Mouse (Mus musculus) midbrain, embryonic 10.5 days (tissue): Measurements from ENCODE around the gene Dennd5b. TPM values are rescaled to one million over a fixed set of nuclear protein-coding genes. Genes with fewer than 3 reads are reported as not detected.
A peak's percentile ranks its signal among the peaks of the same experiment; 100 is the strongest.

ENCODE experiments used
- DNase-seq: peaks from one replicate; pipeline ENCODE4 v3.0.0-alpha.2; 2017; ENCODE audit warnings: low spot score
- H3K27ac ChIP-seq: fragments of 300-500 bp; sonication (generic); replicated peaks from 2 replicates; pipeline ENCODE4 v1.5.1; 2016; ENCODE audit warnings: mild to moderate bottlenecking
- H3K27me3 ChIP-seq: fragments of 300-500 bp; sonication (generic); 2 replicates; pipeline ENCODE4 v1.6.1; 2016; ENCODE audit warnings: low read depth, mild to moderate bottlenecking; ENCODE audit not compliant: poor library complexity, severe bottlenecking
- H3K36me3 ChIP-seq: fragments of 300-500 bp; sonication (generic); 2 replicates; pipeline ENCODE4 v1.6.1; 2016; ENCODE audit warnings: mild to moderate bottlenecking, moderate library complexity
- H3K4me1 ChIP-seq: fragments of 300-500 bp; sonication (generic); 2 replicates; pipeline ENCODE4 v1.6.1; 2016
- H3K4me3 ChIP-seq: fragments of 300-500 bp; sonication (generic); 2 replicates; pipeline ENCODE4 v1.5.1; 2016; ENCODE audit warnings: mild to moderate bottlenecking, moderate library complexity
- H3K9me3 ChIP-seq: fragments of 300-500 bp; sonication (generic); replicated peaks from 2 replicates; pipeline ENCODE4 v1.6.1; 2016; ENCODE audit warnings: mild to moderate bottlenecking
- WGBS: fragments of 180-500 bp; shearing (Covaris S2); methylation state at CpG from one replicate; pipeline ENCODE4 v1.1.7; 2016; 5-methylcytosine and 5-hydroxymethylcytosine counted together
- polyA plus RNA-seq: library from polyadenylated mRNA; unstranded; fragments of >200 nt; fragmentation: Nextera tagmentation; extraction: Ambion mirVana; gene quantifications from 2 replicates; pipeline ENCODE4 v1.2.1, GENCODE M21; 2016

Dennd5b gene
- 11.9 and 14.3 TPM in 2 replicates for polyA plus RNA-seq

- peak within 1 kb of the TSS; percentile 91 for H3K4me3 ChIP-seq
- H3K27ac ChIP-seq, result peak within 1 kb of the TSS; percentile 97
- H3K9me3 ChIP-seq, result no peaks in the 10 kb centered on the region
- peak; percentile 83 for DNase-seq
- 0 out of 2 replicates have a peak, but pooled peaks cover 4% of the 10 kb centered on the region for H3K36me3 ChIP-seq
- peaks cover 18% of the 10 kb centered on the region for H3K4me1 ChIP-seq
- under 1% methylated on average over 124 of the region's 124 CpGs for WGBS
- 0 out of 2 replicates have a peak, but pooled peaks cover 4% of the 10 kb centered on the region for H3K27me3 ChIP-seq
Measured at GRCm38 (mm10) chr6:149101076-149101942, at the start of gene Dennd5b. Dennd5b (minus strand) TSS chr6:149101680.

- 95% methylated on average over 7 of the region's 7 CpGs for WGBS
- Histone ChIP-seq H3K27ac (no peak overlapping the region), H3K27me3 (no peaks in the 10 kb centered on the region), H3K4me1 (peaks cover 3% of the 10 kb centered on the region), H3K4me3 (no peak overlapping the region), H3K9me3 (no peaks in the 10 kb centered on the region), H3K36me3 (peaks cover 36% of the 10 kb centered on the region)
- DNase-seq, result no peak
Measured at GRCm38 (mm10) chr6:149148436-149149229, 47.2 kb upstream of the Dennd5b start.

GRCm38 (mm10) chr6:149145143-149145542 lies 43.7 kb upstream of the Dennd5b start:
- no peak for DNase-seq
- 96% methylated on average over 1 of the region's 1 CpGs for WGBS
- H3K4me3 ChIP-seq, result no peak overlapping the region
- peaks cover 23% of the 10 kb centered on the region for H3K36me3 ChIP-seq
- no peak overlapping the region for H3K27ac ChIP-seq
- no peaks in the 10 kb centered on the region for H3K9me3 ChIP-seq
- no peaks in the 10 kb centered on the region for H3K27me3 ChIP-seq
- peaks cover 14% of the 10 kb centered on the region for H3K4me1 ChIP-seq

GRCm38 (mm10) chr6:149141393-149142173 lies 40.1 kb upstream of the Dennd5b start:
- peaks cover 14% of the 10 kb centered on the region for H3K4me1 ChIP-seq
- 8% methylated on average over 36 of the region's 36 CpGs for WGBS
- H3K27ac ChIP-seq, result peak overlapping the region; percentile 85

GRCm38 (mm10) chr6:149139471-149139870 lies 38.0 kb upstream of the Dennd5b start, which contains the start of gene Etfbkmt:
Etfbkmt (plus strand) TSS chr6:149139849.
- no peak for DNase-seq
- Histone ChIP-seq H3K27ac (no peak within 1 kb of the TSS), H3K36me3 (peaks cover 9% of the 10 kb centered on the region), H3K4me3 (no peak within 1 kb of the TSS), H3K4me1 (peaks cover 20% of the 10 kb centered on the region), H3K27me3 (no peaks in the 10 kb centered on the region), H3K9me3 (no peaks in the 10 kb centered on the region)
- WGBS, result 88% methylated on average over 1 of the region's 1 CpGs

More at GRCm38 (mm10) chr6:149141393-149142173, 40.1 kb upstream of the Dennd5b start:
- peak; percentile 86 for DNase-seq
- peaks cover 18% of the 10 kb centered on the region for H3K36me3 ChIP-seq
- H3K4me3 ChIP-seq, result peak overlapping the region; percentile 63
- H3K27me3 ChIP-seq, result no peaks in the 10 kb centered on the region
- H3K9me3 ChIP-seq, result no peaks in the 10 kb centered on the region

- no peak overlapping the region for H3K27ac ChIP-seq
- DNase-seq, result no peak
Measured at GRCm38 (mm10) chr6:149139011-149139410, 37.5 kb upstream of the Dennd5b start.

GRCm38 (mm10) chr6:149137936-149138335 lies 36.5 kb upstream of the Dennd5b start:
- no peak for DNase-seq
- Histone ChIP-seq H3K4me1 (peaks cover 31% of the 10 kb centered on the region), H3K27ac (no peak overlapping the region), H3K36me3 (peaks cover 1% of the 10 kb centered on the region; the same call in 1 of the 2 replicates), H3K27me3 (no peaks in the 10 kb centered on the region), H3K9me3 (no peaks in the 10 kb centered on the region), H3K4me3 (no peak overlapping the region)
- WGBS, result 87% methylated on average over 2 of the region's 2 CpGs

More at GRCm38 (mm10) chr6:149139011-149139410, 37.5 kb upstream of the Dennd5b start:
- H3K9me3 ChIP-seq, result no peaks in the 10 kb centered on the region
- peaks cover 24% of the 10 kb centered on the region for H3K4me1 ChIP-seq
- 89% methylated on average over 3 of the region's 3 CpGs for WGBS
- H3K4me3 ChIP-seq, result no peak overlapping the region
- peaks cover 4% of the 10 kb centered on the region for H3K36me3 ChIP-seq
- no peaks in the 10 kb centered on the region for H3K27me3 ChIP-seq

GRCm38 (mm10) chr6:149135631-149136030 lies 34.2 kb upstream of the Dennd5b start:
- Histone ChIP-seq H3K36me3 (no peaks in the 10 kb centered on the region), H3K9me3 (no peaks in the 10 kb centered on the region), H3K27me3 (no peaks in the 10 kb centered on the region), H3K27ac (no peak overlapping the region), H3K4me3 (no peak overlapping the region), H3K4me1 (peaks cover 26% of the 10 kb centered on the region)
- DNase-seq, result no peak
- 87% methylated on average over 6 of the region's 6 CpGs for WGBS

- Histone ChIP-seq H3K4me1 (peaks cover 27% of the 10 kb centered on the region), H3K27me3 (no peaks in the 10 kb centered on the region), H3K4me3 (no peak overlapping the region), H3K9me3 (no peaks in the 10 kb centered on the region), H3K36me3 (no peaks in the 10 kb centered on the region), H3K27ac (no peak overlapping the region)
- 27% methylated on average over 5 of the region's 5 CpGs for WGBS
- DNase-seq, result no peak
Measured at GRCm38 (mm10) chr6:149134391-149135150, 33.1 kb upstream of the Dennd5b start.

GRCm38 (mm10) chr6:149132311-149133077 lies 31.0 kb upstream of the Dennd5b start:
- WGBS, result 30% methylated on average over 5 of the region's 5 CpGs
- Histone ChIP-seq H3K36me3 (no peaks in the 10 kb centered on the region), H3K27me3 (no peaks in the 10 kb centered on the region), H3K4me3 (no peak overlapping the region), H3K9me3 (no peaks in the 10 kb centered on the region), H3K4me1 (peaks cover 31% of the 10 kb centered on the region), H3K27ac (no peak overlapping the region)
- DNase-seq, result peak; percentile 49

- Histone ChIP-seq H3K27me3 (no peaks in the 10 kb centered on the region), H3K4me3 (no peak overlapping the region), H3K36me3 (no peaks in the 10 kb centered on the region), H3K27ac (no peak overlapping the region), H3K4me1 (peaks cover 31% of the 10 kb centered on the region), H3K9me3 (no peaks in the 10 kb centered on the region)
- no peak for DNase-seq
- WGBS, result 12% methylated on average over 3 of the region's 3 CpGs
Measured at GRCm38 (mm10) chr6:149131111-149131510, 29.6 kb upstream of the Dennd5b start.
